Mouse (Mus musculus) B cell, adult 2 months (primary cell): ENCODE data around the gene Krtap29-1.

ENCODE experiments used
- DNase-seq, 2 experiments: peaks; one replicate each; pipeline ENCODE4 v3.0.0; 2022

Krtap29-1 gene

DNA sequence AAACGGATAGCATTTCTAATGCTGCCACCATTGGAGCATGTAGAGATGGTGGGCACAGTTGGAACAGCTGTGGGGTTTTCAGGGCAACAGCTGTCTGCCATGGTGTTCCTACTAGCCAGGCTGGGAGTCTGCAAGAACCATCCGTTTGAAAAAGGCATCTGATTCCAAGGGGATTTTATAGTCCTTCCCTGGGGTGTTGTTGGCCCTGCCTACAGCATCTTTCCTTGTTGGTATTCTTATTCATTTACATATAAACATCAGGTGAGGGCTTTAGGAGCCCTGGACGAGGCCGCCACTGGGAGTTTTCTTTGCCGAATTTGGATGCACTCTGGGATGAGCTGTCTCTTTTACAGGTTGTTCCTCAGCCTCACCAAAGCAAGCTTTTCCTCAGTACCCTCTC is at the start of gene Krtap29-1:
Krtap29-1 (minus strand) TSS at position 101 of the 400 bp plus-strand sequence.
- DNase-seq: no peak

DNA sequence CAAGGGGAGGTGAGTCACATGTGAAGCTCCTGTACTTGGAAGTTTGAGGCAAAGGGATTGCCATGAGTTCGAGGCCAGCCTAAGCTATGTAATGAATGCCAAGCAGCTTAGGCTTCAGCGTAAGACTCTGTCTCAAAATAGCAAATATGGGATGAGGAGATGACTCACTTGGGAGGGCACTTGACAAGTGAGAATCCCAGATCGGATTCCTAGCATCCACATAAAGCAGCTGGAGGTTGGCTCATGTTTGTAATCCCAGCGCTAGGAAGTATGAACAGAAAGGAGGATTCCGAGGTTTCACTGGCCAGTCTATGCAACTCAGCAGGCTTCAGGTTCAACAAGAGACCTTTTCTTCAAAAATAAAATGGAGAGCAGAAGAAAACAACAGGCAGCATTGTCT is 42.6 kb upstream of the Krtap29-1 start:
- DNase-seq: no peak

- DNase-seq: no peak
Observed at GRCm38 (mm10) chr11:100019466-100019865, 40.6 kb upstream of the Krtap29-1 start.

GRCm38 (mm10) chr11:100016112-100016511 is 37.3 kb upstream of the Krtap29-1 start, which contains the start of gene Krt33a:
Gene Krt33a (minus strand): TSS chr11:100016212.
- DNase-seq: no peak

- DNase-seq: no peak
Observed at GRCm38 (mm10) chr11:100013691-100014171, 34.9 kb upstream of the Krtap29-1 start.

- DNase-seq: no peak
Observed at GRCm38 (mm10) chr11:100010682-100011081, 31.8 kb upstream of the Krtap29-1 start.

- DNase-seq: no peak
Observed at GRCm38 (mm10) chr11:100008336-100008735, 29.5 kb upstream of the Krtap29-1 start.

GRCm38 (mm10) chr11:100006624-100007023 is 27.8 kb upstream of the Krtap29-1 start:
- DNase-seq: peak; percentile 5 to 18

DNA sequence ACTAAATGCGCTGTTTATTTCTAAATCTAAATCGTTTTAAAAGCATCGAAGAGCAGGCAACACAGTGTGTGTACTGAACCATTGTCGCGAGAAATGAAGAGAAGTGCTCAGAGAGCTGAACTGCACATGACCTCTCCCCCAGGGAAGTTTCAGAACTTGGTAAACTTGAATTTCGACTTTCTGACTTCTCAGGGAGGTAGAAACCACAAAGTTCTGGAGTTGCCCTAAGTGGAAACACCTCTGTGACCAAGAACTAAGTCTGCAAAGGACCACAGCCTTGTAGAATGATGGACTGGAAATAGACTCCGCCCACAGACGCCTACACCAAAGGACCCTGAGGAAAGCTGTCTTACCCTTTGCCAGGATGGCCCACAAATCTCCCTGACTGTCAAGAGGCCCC is 27.1 kb upstream of the Krtap29-1 start:
- DNase-seq: no peak

DNA sequence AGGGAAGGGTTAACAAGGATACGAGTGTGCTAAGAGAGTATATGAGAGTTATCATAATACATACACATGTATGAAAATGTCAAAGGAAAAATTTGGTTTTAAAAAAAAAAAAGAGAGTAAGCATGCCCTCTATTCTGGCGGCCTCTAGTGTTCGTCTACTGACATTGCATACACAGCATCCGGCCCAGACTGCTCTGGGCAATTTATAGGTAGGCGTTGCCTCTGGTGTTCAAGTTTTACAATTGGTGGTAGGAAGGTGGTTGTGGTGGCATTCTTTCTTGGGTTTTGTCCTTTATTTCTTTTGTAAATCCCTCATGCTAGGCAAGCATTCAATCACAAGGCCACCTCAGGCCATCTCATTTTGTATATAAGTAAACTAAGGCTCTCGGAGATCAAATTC is 26.0 kb upstream of the Krtap29-1 start:
- peak; percentile 24 to 25 for DNase-seq

- no peak for DNase-seq
Observed at GRCm38 (mm10) chr11:99999091-99999490, 20.2 kb upstream of the Krtap29-1 start.

- no peak for DNase-seq
Observed at GRCm38 (mm10) chr11:99994384-99994661, 15.5 kb upstream of the Krtap29-1 start.

DNA sequence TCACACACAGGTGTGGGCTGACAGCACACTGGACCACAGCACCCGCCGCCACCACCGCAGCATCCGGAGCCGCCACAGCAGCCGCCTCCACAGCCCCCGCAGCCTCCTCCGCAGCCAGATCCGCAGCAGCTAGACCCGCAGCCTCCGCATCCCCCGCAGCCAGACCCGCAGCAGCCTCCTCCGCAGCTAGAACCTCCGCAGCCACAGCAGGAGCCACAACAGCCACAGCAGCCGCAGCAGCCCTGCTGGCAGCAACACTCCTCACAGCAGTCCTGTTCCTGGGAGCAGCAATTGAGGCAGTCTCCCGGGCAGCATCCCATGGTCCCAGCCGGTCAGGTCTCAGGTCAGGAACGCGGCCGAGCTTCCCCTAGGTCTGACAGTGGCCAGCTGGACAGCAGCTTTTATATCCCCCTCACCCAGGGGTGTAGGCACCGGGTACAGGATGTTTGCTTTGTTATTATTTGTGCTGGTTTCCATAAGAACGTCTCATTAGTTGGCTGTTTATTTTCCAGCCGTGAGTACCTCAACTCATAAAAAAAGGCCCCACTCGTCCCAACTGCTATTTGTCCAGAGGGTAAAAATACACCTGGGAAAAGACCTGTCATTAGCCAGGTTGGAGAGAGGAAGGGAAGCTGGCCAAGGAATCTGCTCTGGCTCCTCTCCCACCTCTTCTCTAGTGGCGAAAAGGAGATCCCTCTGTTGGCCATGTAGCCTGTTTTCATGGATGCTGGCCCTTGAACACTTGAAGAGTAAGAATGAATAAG is 14.9 kb upstream of the Krtap29-1 start, which contains the start of gene Krtap17-1:
Krtap17-1 (minus strand) TSS at position 375 of the 764 bp plus-strand sequence.
- DNase-seq: no peak

GRCm38 (mm10) chr11:99990571-99990970 is 11.7 kb upstream of the Krtap29-1 start:
- no peak for DNase-seq

DNA sequence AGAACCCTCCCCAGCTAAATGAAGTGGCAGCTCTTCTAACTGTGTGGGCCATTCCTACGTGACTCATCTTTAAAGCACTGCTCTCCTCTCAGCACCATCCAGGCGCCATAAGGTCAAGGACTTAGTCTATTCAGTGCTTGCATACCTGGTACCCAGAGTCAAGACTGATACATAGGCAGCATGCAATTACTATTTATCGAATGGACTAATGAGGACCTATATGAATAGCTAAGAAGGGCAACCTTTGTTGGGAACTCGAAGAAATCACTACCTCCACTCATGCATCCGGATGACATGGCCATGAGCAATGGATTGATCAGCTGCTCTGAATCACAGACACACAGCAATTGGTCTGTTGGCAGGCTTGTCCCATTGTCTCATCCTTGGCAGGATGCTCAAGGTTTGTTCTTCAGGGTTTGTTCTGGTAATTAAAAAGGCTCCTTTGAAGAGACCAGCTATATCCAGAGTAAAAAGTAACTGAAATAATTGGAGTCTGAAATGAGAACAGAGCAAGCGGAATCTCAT is 11.1 kb upstream of the Krtap29-1 start:
- no peak for DNase-seq

DNA sequence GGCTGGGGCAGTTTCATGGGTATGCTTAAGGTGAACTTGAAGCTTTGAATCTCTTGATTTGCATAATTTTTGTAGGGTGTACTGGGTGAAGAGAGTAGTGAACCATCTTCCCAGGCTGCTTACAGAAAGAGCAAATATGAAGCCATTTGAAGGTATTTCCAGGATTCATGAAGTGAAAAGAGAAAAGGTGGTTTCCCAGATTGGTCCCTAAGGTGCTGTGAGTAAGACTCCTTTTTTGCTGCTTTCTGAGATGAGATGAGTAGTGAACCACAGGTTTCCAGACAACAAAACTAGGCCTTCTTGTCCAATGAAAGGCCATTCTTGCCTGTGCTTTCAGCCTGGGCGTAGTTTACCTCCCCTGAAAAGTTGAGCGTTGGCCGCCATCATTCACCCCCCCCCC is 9.7 kb upstream of the Krtap29-1 start:
- no peak for DNase-seq

DNA sequence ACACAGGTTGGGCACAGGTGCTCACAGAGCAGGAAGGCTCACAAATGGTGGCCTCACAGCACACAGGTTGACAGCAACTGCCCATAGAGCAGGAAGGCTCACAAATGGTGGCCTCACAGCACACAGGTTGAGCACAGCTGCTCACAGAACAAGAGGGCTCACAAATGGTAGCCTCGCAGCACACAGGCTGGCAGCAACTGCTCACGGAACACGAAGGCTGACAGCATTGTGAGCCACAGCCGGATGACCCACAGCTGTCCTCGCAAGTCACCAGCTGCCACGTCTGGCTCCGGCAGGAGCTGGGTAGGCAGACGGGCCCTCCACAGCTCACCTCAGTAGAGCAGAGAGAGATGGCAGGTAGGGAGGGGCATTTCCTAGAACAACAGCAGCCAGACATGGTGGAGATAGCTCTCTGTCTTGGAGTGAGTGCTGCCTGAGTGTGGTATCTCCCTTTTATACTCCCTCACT is 7.4 kb upstream of the Krtap29-1 start, which contains the start of gene Krtap16-1:
Krtap16-1 (minus strand) TSS at position 418 of the 468 bp plus-strand sequence.
- no peak for DNase-seq

- DNase-seq: no peak
Observed at GRCm38 (mm10) chr11:99985291-99986092, 6.6 kb upstream of the Krtap29-1 start.

GRCm38 (mm10) chr11:99983442-99983841 is 4.6 kb upstream of the Krtap29-1 start:
- DNase-seq: no peak

- no peak for DNase-seq
Observed at GRCm38 (mm10) chr11:99982731-99983130, 3.9 kb upstream of the Krtap29-1 start.

DNA sequence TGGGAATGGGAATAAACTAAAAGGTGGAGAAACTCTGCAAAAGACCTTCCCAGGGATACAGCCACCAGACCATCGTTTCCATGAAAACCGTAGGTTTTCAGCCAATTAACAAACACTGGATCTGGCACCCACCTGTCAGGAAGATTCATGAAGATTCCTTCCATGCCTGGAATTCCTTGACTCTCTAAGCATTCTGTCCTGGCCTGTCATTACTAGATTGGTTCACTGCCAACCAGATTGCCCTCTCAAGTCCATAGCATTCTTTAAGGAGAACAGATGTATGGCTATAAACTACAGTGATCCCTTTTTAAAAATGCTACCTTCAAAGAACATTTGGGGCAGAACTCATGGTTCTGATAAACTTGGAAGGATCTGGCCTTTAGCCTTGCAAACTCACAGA is 12.9 kb downstream of the Krtap29-1 start:
- DNase-seq: no peak

DNA sequence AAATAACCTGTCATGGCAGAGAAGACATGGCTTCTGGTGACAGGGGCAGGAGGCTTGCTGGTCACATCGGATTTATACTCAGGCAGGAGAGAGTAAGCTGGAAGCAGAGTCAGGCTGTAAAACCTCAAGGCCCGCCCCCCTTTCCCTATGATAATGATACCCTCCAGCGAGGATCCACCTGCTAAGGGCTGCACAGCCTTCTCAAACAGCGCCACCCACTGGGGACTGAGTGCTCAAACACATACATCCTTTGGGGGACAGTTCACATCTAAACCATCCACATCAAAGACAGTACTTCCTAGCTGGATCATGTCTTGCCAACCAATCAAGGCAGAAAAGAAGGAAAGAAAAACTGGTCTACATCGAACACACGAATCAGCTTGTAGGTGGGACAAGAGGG is 14.6 kb downstream of the Krtap29-1 start:
- DNase-seq: no peak

DNA sequence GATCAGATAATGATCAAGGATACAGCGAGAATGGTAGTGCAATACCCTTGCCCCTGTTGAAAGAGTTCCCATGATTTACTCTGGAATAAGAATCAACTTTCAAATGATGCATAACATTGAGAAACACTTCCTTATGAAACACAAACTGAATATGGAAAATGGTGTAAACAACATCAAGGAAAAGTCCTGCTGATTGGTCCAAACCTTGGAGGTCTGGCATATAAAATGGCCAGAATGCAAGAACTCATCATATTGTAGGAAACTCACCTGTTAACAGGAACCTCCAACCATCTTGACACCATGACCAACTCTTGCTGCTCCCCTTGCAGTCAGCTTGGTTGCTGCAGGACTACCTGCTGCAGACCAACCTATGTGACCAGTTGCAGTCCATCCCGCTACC is 30.7 kb downstream of the Krtap29-1 start, which contains the start of gene Krtap9-5:
Krtap9-5 (plus strand) TSS at position 301 of the 400 bp plus-strand sequence.
- no peak for DNase-seq
